Mouse (Mus musculus) liver, embryonic 16.5 days (tissue): ENCODE measurements around the gene 4930518I15Rik. TPM values are rescaled to one million over a fixed set of nuclear protein-coding genes. Genes with fewer than 3 reads are reported as not detected.
A peak's percentile ranks its signal among the peaks of the same experiment; 100 is the strongest.
"Not testable (repeated sequence)": the region's sequence is repeated elsewhere in the genome, so short reads cannot be mapped to it uniquely, and the experiment has no call there.

Source experiments
- ATAC-seq: fragments of 200-750 bp; cut with Nextera tagmentation; 2 replicates; pipeline ENCODE4 v1.8.0; 2017; ENCODE audit warnings: low read depth, mild to moderate bottlenecking, moderate number of reproducible peaks, moderate library complexity
- H3K27ac ChIP-seq: fragments of 300-500 bp; sonication (generic); 2 replicates; pipeline ENCODE4 v1.5.1; 2014; ENCODE audit warnings: mild to moderate bottlenecking, low read length
- H3K27me3 ChIP-seq: fragments of 300-500 bp; sonication (generic); 2 replicates; pipeline ENCODE4 v1.6.1; 2014; ENCODE audit warnings: low read depth, low read length, mixed read lengths; ENCODE audit not compliant: control insufficient read depth, insufficient read depth
- H3K36me3 ChIP-seq: fragments of 300-500 bp; sonication (generic); 2 replicates; pipeline ENCODE4 v1.6.1; 2014; ENCODE audit warnings: mild to moderate bottlenecking; ENCODE audit not compliant: control insufficient read depth, insufficient read depth
- H3K4me1 ChIP-seq: fragments of 300-500 bp; sonication (generic); 2 replicates; pipeline ENCODE4 v1.6.1; 2014; ENCODE audit warnings: low read depth, low read length, mixed read lengths; ENCODE audit not compliant: control insufficient read depth
- H3K4me2 ChIP-seq: fragments of 300-500 bp; sonication (generic); 2 replicates; pipeline ENCODE4 v1.6.1; 2014; ENCODE audit warnings: low read depth, low read length, mixed read lengths
- H3K4me3 ChIP-seq: fragments of 300-500 bp; sonication (generic); 2 replicates; pipeline ENCODE4 v1.5.1; 2014; ENCODE audit warnings: low read depth, mild to moderate bottlenecking, low read length
- H3K9ac ChIP-seq: fragments of 300-500 bp; sonication (generic); 2 replicates; pipeline ENCODE4 v1.6.1; 2014; ENCODE audit warnings: low read depth, low read length
- H3K9me3 ChIP-seq: fragments of 300-500 bp; sonication (generic); replicated peaks from 2 replicates; pipeline ENCODE4 v1.6.1; 2016; ENCODE audit warnings: low read length; ENCODE audit not compliant: control insufficient read depth
- WGBS: fragments of 180-500 bp; shearing (Covaris S2); extraction: QIAGEN DNeasy Blood & Tissue Kit; methylation state at CpG from one replicate; pipeline ENCODE4 v1.1.7; 2014; ENCODE audit not compliant: insufficient replicate concordance; 5-methylcytosine and 5-hydroxymethylcytosine counted together
- polyA plus RNA-seq: library from polyadenylated mRNA; unstranded; fragments of >200 nt; fragmentation: Nextera tagmentation; extraction: Ambion mirVana; gene quantifications from 2 replicates; pipeline ENCODE4 v1.2.1, GENCODE M21; 2015

4930518I15Rik gene
- polyA plus RNA-seq, 1 experiment from 2014 or later, result 2.1 TPM

DNA sequence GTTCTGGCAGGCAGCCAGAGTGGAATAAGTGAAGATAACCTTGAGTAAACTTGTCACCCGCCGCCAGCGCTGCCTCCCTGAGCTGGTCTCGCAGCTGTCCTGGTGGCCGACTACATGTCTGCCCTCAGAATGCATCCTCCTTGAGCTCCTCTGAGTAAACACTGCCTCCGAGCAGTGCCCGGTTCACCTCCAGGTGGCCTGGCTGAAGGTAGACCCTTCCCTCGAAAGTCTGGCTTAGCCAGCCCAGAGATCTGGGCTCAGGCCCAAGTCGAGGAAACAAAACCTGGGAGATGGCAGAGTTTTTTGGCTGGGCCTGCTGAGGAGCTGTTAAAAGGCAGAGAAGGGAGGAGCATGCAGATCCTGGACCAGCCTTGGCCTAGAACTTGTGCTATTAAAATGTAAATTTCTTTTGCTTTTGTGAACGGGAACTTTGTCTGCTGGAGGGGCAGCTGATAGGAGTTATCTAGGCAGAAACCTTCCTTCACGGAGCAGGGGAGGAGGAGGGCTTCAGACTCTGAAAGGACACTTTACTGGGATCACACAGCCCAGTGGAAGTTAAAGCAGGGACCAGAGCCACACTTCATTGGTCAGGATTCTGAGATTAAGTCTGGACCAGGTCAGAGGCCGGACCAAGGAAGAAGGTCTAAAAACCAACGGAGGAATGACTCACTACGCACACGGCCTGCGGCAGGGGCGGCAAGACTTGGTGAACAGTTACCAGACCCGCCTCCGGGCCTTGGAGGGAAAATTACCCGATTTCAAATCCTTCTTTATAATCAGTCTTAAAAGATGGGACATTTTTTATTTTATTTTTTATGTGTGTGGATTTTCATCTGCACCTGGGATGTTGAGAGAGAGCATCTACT, 15.7 kb downstream of the 4930518I15Rik start:
- Histone ChIP-seq H3K36me3 (peaks cover 1% of the 10 kb centered on the region; the same call in 1 of the 2 replicates), H3K9me3 (no peaks in the 10 kb centered on the region), H3K27ac (peak overlapping the region; percentile 42), H3K4me1 (peaks cover 33% of the 10 kb centered on the region), H3K4me3 (peak overlapping the region; percentile 71), H3K4me2 (peak overlapping the region; percentile 92), H3K27me3 (no peaks in the 10 kb centered on the region), H3K9ac (peak overlapping the region; percentile 70)
- ATAC-seq, result peak; percentile 8; the same call in 1 of the 2 replicates
- WGBS, result 9% methylated on average over 20 of the region's 20 CpGs

DNA sequence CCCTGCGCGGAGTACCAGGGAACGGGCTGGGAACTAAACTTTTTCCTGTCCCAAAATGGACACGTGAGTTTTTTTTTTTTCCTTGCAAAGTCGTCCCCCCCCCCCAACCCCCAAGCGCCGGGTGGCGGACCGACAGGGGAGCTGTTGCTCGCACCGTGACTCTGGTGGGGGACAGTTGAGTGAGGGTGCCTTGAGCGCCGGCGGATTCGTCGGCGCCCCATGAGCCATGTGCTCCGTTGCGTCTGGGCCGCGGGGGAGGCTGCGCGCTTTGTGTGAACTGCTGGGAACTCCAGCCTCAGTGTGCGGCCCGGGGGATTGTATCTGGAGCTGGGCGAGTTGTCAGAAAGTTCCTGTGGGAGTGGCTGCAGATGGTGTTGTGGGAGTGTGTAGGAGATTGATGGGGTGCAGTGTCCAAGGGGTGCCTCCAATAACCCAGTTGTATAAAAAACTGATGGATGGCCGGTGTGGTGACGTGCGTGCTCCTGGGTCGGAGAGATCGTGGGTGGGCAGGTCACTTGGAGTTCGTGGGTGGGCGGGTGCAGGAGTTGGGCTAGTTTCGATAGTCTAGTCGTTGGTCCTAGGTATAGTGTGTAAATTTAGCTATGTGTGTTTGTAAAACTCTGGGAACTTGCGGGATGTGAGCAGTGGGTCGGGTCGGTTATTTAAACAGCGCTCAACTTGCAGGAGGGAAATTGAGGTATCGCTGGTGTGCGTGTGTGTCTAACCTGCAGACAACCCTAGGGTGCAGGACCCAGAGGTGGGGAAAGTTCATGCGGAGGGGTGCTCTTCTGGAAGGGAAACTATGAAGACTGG, 16.5 kb downstream of the 4930518I15Rik start:
- Histone ChIP-seq H3K4me3 (peak overlapping the region; percentile 71), H3K4me2 (peak overlapping the region; percentile 92), H3K36me3 (no peaks in the 10 kb centered on the region), H3K27me3 (no peaks in the 10 kb centered on the region), H3K9me3 (no peaks in the 10 kb centered on the region), H3K9ac (peak overlapping the region; percentile 70), H3K4me1 (peaks cover 33% of the 10 kb centered on the region), H3K27ac (peak overlapping the region; percentile 67)
- peak; percentile 14 for ATAC-seq
- WGBS, result under 1% methylated on average over 41 of the region's 42 CpGs

DNA sequence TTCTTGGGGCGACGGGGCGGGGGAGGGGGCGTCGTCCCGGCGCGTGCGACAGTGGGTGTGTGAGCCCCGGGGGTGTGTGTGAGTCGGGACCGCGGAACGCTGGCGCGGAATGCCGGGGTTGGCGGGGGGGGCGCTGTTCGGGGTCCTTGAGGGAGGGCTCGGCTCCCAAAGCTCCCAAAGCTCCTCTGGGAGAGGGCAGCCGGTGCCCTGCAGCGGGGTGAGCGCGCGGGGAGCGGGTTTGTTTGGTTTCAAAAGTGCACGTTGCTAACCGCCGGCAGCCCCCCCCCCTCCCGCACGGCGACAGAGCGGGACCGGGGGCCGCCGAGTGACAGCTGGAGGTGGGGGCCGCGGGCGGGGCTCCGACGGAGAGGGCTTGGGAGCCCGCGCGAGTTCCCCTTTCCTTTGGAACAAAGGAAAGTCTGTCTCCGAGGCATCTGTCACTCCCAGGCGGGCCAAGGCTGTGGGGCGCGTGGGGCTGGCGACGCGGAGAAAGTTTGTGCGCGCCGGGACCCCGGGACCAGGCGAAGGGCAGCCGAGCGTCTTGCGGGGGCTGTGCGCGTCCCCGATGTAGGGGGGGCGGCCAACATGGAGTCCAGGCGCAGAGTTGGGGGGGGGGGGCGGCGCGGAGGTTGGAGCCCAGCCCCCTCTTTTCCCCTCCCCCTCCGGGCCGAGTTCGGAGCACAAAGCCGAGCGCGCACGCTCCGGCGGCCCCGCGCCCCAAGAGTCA, 17.3 kb downstream of the 4930518I15Rik start:
- Histone ChIP-seq H3K27ac (peak overlapping the region; percentile 67), H3K36me3 (no peaks in the 10 kb centered on the region), H3K9me3 (no peaks in the 10 kb centered on the region), H3K4me3 (peak overlapping the region; percentile 71), H3K9ac (peak overlapping the region; percentile 70), H3K4me2 (peak overlapping the region; percentile 92), H3K27me3 (no peaks in the 10 kb centered on the region), H3K4me1 (peaks cover 33% of the 10 kb centered on the region)
- whole genome bisulfite sequencing, result under 1% methylated on average over 64 of the region's 79 CpGs
- ATAC-seq, result 0 out of 2 replicates have a peak, but pooled peaks have one; percentile 17

DNA sequence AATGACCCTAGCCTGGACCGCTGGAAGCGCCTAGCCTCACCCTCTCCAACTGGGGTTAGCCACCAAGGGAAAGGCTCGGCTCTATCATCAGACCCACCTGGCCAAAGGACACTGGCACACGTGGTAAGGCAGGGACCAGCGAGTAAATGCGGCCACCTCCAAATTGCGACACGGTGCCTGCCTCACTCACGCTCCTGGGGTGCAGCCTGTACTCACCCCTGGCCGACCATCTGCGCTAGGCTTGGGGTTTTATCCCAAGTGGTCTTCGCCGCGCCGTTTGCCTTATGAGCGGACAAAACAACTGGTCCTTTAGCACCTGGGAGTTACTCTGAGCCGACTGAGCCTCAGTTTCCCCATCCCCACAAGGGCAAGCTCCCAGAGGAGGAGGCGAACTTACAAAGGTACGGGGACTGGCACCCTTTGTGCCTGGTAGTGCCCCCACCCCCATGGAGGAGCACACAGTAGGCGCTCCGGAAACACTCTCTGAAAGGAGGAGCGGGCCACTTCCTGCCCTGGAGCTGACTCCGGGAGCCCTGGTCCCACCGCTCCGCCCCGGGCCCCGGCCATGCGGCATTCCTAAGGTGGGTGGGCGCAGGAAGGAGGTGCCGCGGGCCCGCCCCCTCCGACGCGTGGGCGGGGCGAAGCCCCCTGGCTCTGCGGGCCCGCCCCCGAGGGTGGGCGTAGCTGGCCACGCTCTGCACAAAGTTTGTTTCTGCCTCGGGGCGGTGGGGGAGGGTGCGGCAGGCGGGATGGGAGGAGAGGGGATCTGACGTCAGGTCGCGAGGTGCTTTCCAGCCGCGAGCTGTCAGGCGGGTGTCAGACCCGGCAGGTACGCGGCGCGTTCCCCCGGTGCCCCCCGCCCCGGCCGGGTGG, 18.2 kb downstream of the 4930518I15Rik start, which contains the start of gene Tgif2:
Tgif2 (plus strand) TSS at position 689 of the 873 bp plus-strand sequence.
- Histone ChIP-seq H3K9me3 (no peaks in the 10 kb centered on the region), H3K36me3 (no peaks in the 10 kb centered on the region), H3K4me1 (peaks cover 33% of the 10 kb centered on the region), H3K27me3 (no peaks in the 10 kb centered on the region), H3K4me2 (peak within 1 kb of the TSS; percentile 92), H3K9ac (peak within 1 kb of the TSS; percentile 70), H3K4me3 (peak within 1 kb of the TSS; percentile 71), H3K27ac (peak within 1 kb of the TSS; percentile 67)
- ATAC-seq, result peak; percentile 80
- WGBS, result 3% methylated on average over 61 of the region's 61 CpGs

DNA sequence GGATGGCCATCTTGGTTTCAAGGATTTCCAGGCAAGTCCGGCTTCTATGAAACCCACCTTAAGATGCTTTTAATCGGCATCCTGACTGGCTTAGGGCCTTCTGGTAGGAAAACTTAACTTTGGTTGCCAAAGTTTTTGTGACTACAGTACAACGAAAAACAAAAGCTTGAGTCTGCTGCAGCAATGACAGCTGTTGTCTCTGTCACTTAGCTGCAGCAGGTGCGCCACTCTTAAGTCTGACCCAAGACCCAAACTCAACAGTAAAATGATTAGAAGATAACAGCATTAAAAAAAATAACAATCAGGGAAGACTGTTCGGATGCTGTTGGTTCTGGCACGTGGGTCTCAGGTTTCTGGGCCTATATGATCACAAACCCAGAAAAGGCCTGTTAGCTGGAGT, 18.9 kb downstream of the 4930518I15Rik start:
- H3K4me1 ChIP-seq, result peaks cover 33% of the 10 kb centered on the region
- no peak for ATAC-seq
- no peak overlapping the region for H3K9ac ChIP-seq
- H3K4me2 ChIP-seq, result peak overlapping the region; percentile 92
- peak overlapping the region; percentile 64 for H3K27ac ChIP-seq
- H3K4me3 ChIP-seq, result no peak overlapping the region
- H3K36me3 ChIP-seq, result no peaks in the 10 kb centered on the region
- WGBS, result 62% methylated on average over 6 of the region's 6 CpGs
- H3K27me3 ChIP-seq, result no peaks in the 10 kb centered on the region
- H3K9me3 ChIP-seq, result no peaks in the 10 kb centered on the region

DNA sequence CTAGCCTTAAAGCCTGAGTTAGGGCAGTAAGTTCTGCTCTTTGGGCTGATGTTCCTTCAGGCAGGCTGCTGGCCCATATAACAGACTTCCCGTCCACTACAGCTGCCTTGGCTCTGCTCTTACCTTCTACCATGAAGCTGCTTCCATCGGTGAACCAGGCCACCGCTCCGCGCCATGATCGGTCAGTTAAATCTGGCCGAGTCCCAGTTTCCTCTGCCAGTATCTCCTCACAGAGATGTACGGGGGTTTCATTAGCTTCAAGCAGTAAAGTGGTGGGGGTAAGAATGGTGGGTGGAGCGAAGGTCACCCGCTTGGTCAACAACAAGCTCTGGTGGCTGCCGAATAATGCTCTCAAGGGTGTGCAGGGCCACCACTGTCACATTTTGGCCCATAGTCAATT, 23.4 kb downstream of the 4930518I15Rik start:
- Histone ChIP-seq H3K27ac (no peak overlapping the region), H3K9me3 (peaks cover 11% of the 10 kb centered on the region; the same call in 1 of the 2 replicates), H3K4me1 (peaks cover under 1% of the 10 kb centered on the region), H3K4me3 (no peak overlapping the region), H3K36me3 (peaks cover 19% of the 10 kb centered on the region), H3K4me2 (no peak overlapping the region), H3K9ac (no peak overlapping the region), H3K27me3 (no peaks in the 10 kb centered on the region)
- WGBS, result 86% methylated on average over 11 of the region's 11 CpGs
- no peak for ATAC-seq

DNA sequence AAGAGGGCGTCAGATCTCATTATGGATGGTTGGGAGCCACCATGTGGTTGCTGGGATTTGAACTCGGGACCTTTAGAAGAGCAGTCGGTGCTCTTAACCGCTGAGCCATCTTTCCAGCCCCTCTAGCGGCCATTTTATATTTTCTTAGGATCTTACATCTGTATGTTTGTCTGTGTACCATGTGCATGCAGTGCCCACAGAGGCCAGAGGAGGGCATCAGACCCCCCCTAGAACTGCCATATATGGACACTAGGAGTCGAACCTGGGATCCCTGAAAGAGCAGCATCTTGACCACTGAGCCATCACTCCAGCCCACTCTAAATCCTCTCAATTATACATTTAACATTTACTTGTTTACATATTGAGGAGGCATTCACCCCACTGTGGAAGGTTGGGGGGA, 32.6 kb downstream of the 4930518I15Rik start:
- H3K27ac ChIP-seq, H3K4me2 ChIP-seq, H3K4me3 ChIP-seq, H3K4me1 ChIP-seq, H3K9me3 ChIP-seq, ATAC-seq, H3K9ac ChIP-seq, H3K36me3 ChIP-seq, H3K27me3 ChIP-seq: not testable (repeated sequence)
- WGBS, result 70% methylated on average over 6 of the region's 6 CpGs

DNA sequence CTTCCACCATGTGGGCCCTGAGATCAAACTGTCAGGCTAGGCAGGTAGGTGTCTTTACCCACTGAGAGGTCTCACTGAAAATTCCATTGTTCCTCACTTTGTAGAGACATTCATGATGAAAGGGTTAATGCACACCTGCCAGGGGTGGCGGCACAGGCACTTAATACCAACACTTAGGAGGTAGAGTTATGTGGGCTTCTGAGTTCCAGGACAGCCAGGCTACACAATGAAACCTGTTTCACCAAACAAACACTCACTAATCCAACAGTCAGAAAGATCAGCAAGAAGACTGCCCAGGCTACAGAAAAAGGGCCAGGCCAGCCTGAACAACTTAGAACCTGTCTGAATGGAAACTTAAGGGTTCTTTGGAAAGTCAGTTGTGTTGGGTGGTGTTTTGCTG, 41.6 kb downstream of the 4930518I15Rik start:
- H3K36me3 ChIP-seq, result no peaks in the 10 kb centered on the region
- H3K4me1 ChIP-seq, result no peaks in the 10 kb centered on the region
- ATAC-seq, result no peak
- H3K4me2 ChIP-seq, result no peak overlapping the region
- H3K9ac ChIP-seq, result no peak overlapping the region
- H3K9me3 ChIP-seq, result no peaks in the 10 kb centered on the region
- H3K4me3 ChIP-seq, result no peak overlapping the region
- no peak overlapping the region for H3K27ac ChIP-seq
- 52% methylated on average over 1 of the region's 1 CpGs for WGBS
- H3K27me3 ChIP-seq, result no peaks in the 10 kb centered on the region
